Mouse (Mus musculus) midbrain, embryonic 11.5 days (tissue): Measurements from ENCODE around the gene Tmem266. TPM values are rescaled to one million over a fixed set of nuclear protein-coding genes. Genes with fewer than 3 reads are reported as not detected.
A peak's percentile ranks its signal among the peaks of the same experiment; 100 is the strongest.

ENCODE experiments used
- ATAC-seq: fragments of 200-750 bp; cut with Nextera tagmentation; 2 replicates; pipeline ENCODE4 v1.8.0; 2017; ENCODE audit warnings: moderate TSS enrichment, moderate library complexity; ENCODE audit not compliant: low FRiP score
- DNase-seq: peaks from one replicate; pipeline ENCODE4 v3.0.0; 2015; ENCODE audit warnings: low spot score; ENCODE audit errors: missing footprints
- H3K27ac ChIP-seq: fragments of 300-500 bp; sonication (generic); 2 replicates; pipeline ENCODE4 v1.5.1; 2014; ENCODE audit warnings: low read depth, low read length
- H3K27me3 ChIP-seq: fragments of 300-500 bp; sonication (generic); 2 replicates; pipeline ENCODE4 v1.6.1; 2014; ENCODE audit warnings: mild to moderate bottlenecking, low read length, moderate library complexity, mixed read lengths; ENCODE audit not compliant: control insufficient read depth, insufficient read depth
- H3K36me3 ChIP-seq: fragments of 300-500 bp; sonication (generic); 2 replicates; pipeline ENCODE4 v1.6.1; 2014; ENCODE audit warnings: mild to moderate bottlenecking, low read length, moderate library complexity, mixed read lengths; ENCODE audit not compliant: control insufficient read depth, insufficient read depth
- H3K4me1 ChIP-seq: fragments of 300-500 bp; sonication (generic); 2 replicates; pipeline ENCODE4 v1.6.1; 2014; ENCODE audit warnings: low read length; ENCODE audit not compliant: control insufficient read depth, insufficient read depth
- H3K4me2 ChIP-seq: fragments of 300-500 bp; sonication (generic); 2 replicates; pipeline ENCODE4 v1.6.1; 2014; ENCODE audit warnings: mild to moderate bottlenecking, moderate library complexity
- H3K4me3 ChIP-seq: fragments of 300-500 bp; sonication (generic); 2 replicates; pipeline ENCODE4 v1.5.1; 2014; ENCODE audit warnings: low read depth, low read length
- H3K9ac ChIP-seq: fragments of 300-500 bp; sonication (generic); 2 replicates; pipeline ENCODE4 v1.6.1; 2014; ENCODE audit warnings: low read length
- H3K9me3 ChIP-seq: fragments of 300-500 bp; sonication (generic); 2 replicates; pipeline ENCODE4 v1.6.1; 2016; ENCODE audit warnings: low read length; ENCODE audit not compliant: control insufficient read depth
- WGBS: fragments of 180-500 bp; shearing (Covaris S2); extraction: QIAGEN DNeasy Blood & Tissue Kit; methylation state at CpG from one replicate; pipeline ENCODE4 v1.1.7; 2014; 5-methylcytosine and 5-hydroxymethylcytosine counted together
- polyA plus RNA-seq: library from polyadenylated mRNA; unstranded; fragments of >200 nt; fragmentation: Nextera tagmentation; extraction: Ambion mirVana; gene quantifications from 2 replicates; pipeline ENCODE4 v1.2.1, GENCODE M21; 2014

Gene Tmem266
- polyA plus RNA-seq, 1 experiment from 2014 or later, result 0.57 TPM

DNA sequence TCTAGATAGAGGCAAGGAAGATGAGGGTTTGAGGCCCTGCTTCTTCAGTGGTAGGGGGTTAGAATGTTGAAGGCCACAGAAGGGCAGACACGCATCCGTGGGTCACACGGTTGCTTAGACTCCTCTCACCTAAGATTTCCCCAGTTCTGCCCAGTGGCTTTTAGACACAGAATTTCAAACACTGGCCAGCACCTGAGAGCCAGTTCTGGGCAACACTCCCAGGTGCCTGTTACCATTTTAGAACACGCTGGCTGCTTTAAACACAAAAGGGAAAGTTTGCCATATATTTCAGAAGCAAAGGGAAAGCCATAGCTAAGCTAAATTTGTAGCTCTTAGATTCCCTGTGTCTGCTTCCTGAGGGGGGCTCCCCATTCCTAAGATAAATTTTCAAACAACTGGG is 54.7 kb downstream of the Tmem266 start:
- H3K27me3 ChIP-seq, result no peaks in the 10 kb centered on the region

DNA sequence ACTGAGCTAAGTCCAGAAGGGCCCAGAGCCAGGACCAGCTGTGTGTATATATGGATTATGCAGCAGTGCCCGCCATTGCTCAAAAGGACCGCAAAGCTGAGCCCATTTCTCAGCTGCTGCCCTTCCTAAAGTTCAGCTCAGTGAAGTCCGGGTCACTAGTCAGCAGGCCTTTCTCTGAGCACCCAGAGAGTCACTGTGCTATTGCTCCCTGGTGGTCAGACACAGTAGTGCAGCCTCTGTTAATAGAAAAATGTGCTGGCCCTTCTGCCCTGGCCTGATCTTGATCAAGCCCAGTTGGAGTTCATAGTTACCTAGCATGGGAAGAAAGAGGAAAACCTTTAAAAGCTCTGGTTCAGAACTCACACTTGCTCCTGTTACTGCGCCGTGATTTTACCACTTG is 55.7 kb downstream of the Tmem266 start:
- no peak overlapping the region for H3K4me2 ChIP-seq
- H3K9me3 ChIP-seq, result no peaks in the 10 kb centered on the region
- DNase-seq, result peak; percentile 90
- no peak overlapping the region for H3K9ac ChIP-seq
- H3K27me3 ChIP-seq, result no peaks in the 10 kb centered on the region
- H3K36me3 ChIP-seq, result no peaks in the 10 kb centered on the region
- H3K27ac ChIP-seq, result no peak overlapping the region
- H3K4me1 ChIP-seq, result no peaks in the 10 kb centered on the region
- WGBS, result 30% methylated on average over 5 of the region's 5 CpGs
- no peak; the same call in 1 of the 2 replicates for ATAC-seq
- H3K4me3 ChIP-seq, result no peak overlapping the region

More for the DNA sequence above, 54.7 kb downstream of the Tmem266 start:
- H3K36me3 ChIP-seq, result no peaks in the 10 kb centered on the region
- no peak overlapping the region for H3K9ac ChIP-seq
- H3K9me3 ChIP-seq, result no peaks in the 10 kb centered on the region
- DNase-seq, result no peak
- no peak for ATAC-seq
- no peak overlapping the region for H3K4me2 ChIP-seq
- WGBS, result 94% methylated on average over 4 of the region's 4 CpGs
- H3K4me1 ChIP-seq, result no peaks in the 10 kb centered on the region
- H3K4me3 ChIP-seq, result no peak overlapping the region
- no peak overlapping the region for H3K27ac ChIP-seq

DNA sequence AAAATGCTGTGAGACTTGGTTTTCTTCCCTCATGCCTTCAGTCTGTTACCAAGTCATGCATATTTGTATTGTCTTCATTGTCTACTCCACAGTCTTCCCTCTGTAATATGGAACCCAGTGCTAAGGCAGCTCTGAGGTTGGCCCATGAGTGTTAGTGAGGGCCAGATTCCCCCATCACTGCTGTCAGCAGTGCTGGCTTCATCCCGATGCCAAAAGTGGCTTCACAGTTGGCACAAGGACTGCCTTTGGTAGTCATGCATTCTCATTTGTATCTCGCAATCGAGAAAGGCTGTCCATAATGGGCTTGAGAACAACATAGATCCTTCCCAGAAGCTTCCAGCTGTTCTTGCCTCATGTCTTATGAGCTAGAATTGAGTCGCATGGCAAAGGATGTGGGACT is 59.4 kb downstream of the Tmem266 start:
- no peak overlapping the region for H3K9ac ChIP-seq
- DNase-seq (no peak), ATAC-seq (no peak)
- H3K36me3 ChIP-seq, result no peaks in the 10 kb centered on the region
- no peak overlapping the region for H3K4me3 ChIP-seq
- no peaks in the 10 kb centered on the region for H3K4me1 ChIP-seq
- H3K27me3 ChIP-seq, result no peaks in the 10 kb centered on the region
- no peaks in the 10 kb centered on the region for H3K9me3 ChIP-seq
- WGBS, result 96% methylated on average over 4 of the region's 4 CpGs
- no peak overlapping the region for H3K4me2 ChIP-seq
- H3K27ac ChIP-seq, result no peak overlapping the region

DNA sequence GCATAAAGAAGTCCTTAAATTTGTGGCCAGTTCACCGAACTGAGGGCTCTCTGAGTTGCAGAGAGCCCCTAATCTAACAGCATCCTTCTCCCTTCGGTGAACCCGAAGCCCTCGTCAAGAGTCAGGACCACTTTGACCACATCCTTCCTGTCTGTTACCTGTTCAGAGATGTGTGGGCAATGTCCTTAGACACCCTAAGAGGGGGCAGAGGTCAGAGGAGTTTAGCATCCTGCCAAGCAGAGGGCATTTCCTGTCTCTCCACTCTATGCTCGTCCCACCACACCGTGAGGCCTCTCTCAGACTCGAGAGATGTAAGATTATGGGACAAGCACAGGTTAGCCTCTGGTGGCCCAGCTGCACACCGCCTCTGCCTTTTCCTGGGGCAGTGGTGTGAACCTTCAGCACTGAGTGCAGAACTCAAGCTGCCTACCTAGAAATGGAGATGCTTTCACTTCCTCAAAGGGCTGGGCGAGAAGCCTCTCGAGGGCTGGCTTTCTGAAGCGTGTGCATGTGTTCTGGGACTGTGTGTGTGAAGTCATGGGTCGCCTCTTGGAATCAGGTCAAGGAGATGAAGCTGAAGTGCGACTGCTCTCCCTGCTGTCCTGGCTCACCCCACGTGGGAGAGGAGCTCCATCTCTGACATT is 61.3 kb downstream of the Tmem266 start:
- Histone ChIP-seq H3K27ac (no peak overlapping the region), H3K4me3 (no peak overlapping the region), H3K27me3 (no peaks in the 10 kb centered on the region), H3K4me2 (no peak overlapping the region), H3K4me1 (peaks cover 2% of the 10 kb centered on the region; the same call in 1 of the 2 replicates), H3K9ac (no peak overlapping the region), H3K36me3 (no peaks in the 10 kb centered on the region), H3K9me3 (no peaks in the 10 kb centered on the region)
- ATAC-seq (no peak), DNase-seq (no peak)
- 86% methylated on average over 14 of the region's 14 CpGs for WGBS

DNA sequence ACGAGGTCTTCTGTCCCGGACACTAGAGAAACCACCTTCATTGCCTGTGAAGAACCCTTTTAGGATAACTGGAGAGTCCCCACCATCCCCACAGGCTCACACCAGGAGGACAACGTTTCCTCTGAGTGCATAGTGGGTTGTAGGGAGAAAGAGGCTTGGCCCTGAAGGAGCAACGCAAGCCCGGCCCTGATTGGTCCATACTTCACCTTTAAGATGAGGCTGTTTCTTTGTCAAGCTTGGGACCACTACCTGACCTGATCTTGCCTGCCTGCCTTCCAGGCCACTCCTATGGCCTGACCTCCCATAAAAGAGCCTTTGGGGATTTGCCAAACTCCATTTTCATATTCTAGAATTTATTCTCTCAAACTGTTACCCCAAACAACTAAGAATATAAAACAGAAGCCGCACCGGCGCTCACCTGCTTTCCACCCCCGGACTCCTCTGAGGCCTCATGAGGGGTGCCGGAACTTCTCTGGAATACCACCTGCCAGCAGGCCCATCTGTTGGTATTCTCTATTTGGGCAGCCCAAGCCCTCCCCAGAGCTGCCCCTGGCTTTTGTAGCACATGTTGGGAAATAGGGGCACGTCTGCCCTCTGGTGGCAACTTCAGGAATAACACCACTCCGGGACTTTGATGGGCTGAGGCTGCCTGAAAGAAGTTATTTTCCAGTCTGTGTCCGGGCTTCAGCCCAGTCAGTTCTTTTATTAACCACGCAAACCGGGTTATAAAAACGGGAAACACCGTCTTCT is 65.4 kb downstream of the Tmem266 start:
- H3K36me3 ChIP-seq, result no peaks in the 10 kb centered on the region
- peaks cover 2% of the 10 kb centered on the region; the same call in 1 of the 2 replicates for H3K4me1 ChIP-seq
- no peaks in the 10 kb centered on the region for H3K27me3 ChIP-seq
- H3K4me2 ChIP-seq, result no peak overlapping the region
- no peaks in the 10 kb centered on the region for H3K9me3 ChIP-seq
- H3K4me3 ChIP-seq, result no peak overlapping the region
- whole genome bisulfite sequencing, result 31% methylated on average over 17 of the region's 17 CpGs
- ATAC-seq (peak; percentile 68), DNase-seq (peak; percentile 98)
- no peak overlapping the region for H3K27ac ChIP-seq
- no peak overlapping the region for H3K9ac ChIP-seq

DNA sequence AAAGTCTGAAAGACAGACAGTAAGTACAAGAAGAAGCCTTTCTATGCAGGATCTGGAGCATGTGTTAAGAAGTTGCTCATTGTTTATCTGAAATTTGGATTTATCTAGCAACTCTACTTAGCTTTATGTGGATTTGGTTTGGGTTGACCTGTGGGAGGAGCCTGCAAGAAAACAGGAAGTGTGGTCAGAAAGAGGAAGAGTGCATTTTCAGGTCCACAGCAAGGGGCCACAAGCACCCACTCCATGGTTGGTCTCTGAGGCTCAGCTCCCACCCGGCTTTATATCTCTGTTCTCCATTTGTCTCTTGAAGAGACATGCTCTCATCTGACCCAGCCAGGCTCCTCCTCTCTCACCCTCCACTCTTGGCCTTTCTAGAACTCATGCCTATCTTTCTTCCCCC is 68.9 kb downstream of the Tmem266 start:
- Histone ChIP-seq H3K36me3 (no peaks in the 10 kb centered on the region), H3K27me3 (no peaks in the 10 kb centered on the region), H3K9me3 (no peaks in the 10 kb centered on the region), H3K4me1 (peaks cover 2% of the 10 kb centered on the region; the same call in 1 of the 2 replicates), H3K9ac (no peak overlapping the region), H3K27ac (no peak overlapping the region), H3K4me2 (no peak overlapping the region), H3K4me3 (no peak overlapping the region)
- ATAC-seq (no peak), DNase-seq (no peak)
- WGBS, result 87% methylated on average over 1 of the region's 1 CpGs

DNA sequence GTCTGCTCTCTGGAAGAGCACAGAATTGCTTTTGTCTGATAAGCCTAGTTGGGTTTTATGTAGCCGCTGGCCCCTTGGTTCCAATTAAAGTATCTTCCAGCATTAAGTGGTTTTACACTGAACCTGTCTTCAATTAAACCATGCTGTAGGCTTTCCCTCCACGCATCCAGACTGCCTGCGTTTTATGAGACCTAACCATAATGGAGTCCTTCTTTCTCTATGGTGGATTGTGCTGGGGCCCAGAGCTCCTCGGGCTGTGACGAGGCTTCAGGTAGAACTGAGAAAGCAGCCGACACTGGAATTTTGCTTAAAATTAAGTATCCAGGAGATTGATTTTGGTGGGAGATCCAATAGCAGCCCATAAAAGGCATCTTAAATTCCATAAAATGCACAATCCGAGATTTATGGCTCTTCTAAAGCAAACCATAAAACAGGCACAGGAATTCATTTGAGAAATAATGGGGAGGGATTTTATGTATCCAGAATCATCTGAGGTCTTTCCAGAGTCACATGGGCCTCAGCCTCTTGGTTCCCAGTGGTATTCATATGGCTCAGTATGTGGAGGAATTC is 72.4 kb downstream of the Tmem266 start:
- Histone ChIP-seq H3K4me1 (no peaks in the 10 kb centered on the region), H3K36me3 (no peaks in the 10 kb centered on the region), H3K9me3 (no peaks in the 10 kb centered on the region), H3K4me2 (no peak overlapping the region), H3K27me3 (no peaks in the 10 kb centered on the region), H3K9ac (no peak overlapping the region), H3K27ac (no peak overlapping the region), H3K4me3 (no peak overlapping the region)
- 91% methylated on average over 7 of the region's 7 CpGs for WGBS
- ATAC-seq (no peak), DNase-seq (no peak)

DNA sequence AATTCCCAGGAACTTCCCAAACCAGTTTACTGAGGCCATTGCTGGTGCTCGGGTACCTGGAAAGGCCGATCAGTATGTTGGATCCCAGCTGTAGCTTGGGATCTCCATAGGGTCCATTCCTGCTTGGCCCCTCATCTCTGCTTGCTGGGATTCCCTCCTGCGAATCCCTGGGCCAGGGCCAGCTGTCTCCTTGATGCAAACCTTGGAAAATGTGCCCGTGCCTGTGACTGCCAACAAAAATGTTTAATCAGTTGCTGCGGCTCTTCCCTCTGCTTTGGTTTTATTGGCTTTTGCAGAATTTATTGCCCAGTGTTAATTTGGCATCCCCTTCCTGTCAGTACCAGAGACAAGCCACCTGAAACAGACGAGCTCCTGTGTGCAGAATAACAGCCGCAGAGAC is 75.6 kb downstream of the Tmem266 start:
- Histone ChIP-seq H3K9ac (no peak overlapping the region), H3K4me3 (no peak overlapping the region), H3K4me1 (no peaks in the 10 kb centered on the region), H3K27ac (no peak overlapping the region), H3K27me3 (no peaks in the 10 kb centered on the region), H3K4me2 (no peak overlapping the region), H3K36me3 (no peaks in the 10 kb centered on the region), H3K9me3 (no peaks in the 10 kb centered on the region)
- no peak for ATAC-seq
- no peak for DNase-seq
- WGBS, result 83% methylated on average over 7 of the region's 7 CpGs

DNA sequence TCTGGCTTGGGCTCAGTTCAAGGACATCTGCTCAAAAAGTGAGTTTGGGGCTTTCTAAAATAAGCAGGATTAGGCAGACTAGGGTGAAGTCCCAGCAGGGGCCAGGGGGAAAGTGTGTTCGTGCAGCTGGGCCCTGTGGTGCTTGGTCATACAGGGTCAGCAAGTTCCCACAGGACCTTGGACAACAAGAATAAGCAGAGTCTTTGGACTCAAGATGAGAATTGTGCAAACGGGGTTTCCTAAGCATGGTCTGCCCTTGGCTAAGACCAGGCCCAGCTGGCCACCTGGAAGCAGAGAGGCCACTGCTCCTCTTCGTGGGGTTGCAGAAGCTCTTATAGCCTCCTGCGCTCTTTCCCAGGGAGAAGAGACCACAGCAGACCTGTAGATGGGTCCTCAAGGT is 77.5 kb downstream of the Tmem266 start:
- H3K27me3 ChIP-seq, result no peaks in the 10 kb centered on the region
- H3K27ac ChIP-seq, result no peak overlapping the region
- peaks cover 6% of the 10 kb centered on the region; the same call in 1 of the 2 replicates for H3K4me1 ChIP-seq
- H3K4me3 ChIP-seq, result no peak overlapping the region
- DNase-seq, result no peak
- 80% methylated on average over 4 of the region's 4 CpGs for WGBS
- no peaks in the 10 kb centered on the region for H3K36me3 ChIP-seq
- H3K9ac ChIP-seq, result no peak overlapping the region
- no peak for ATAC-seq
- no peak overlapping the region for H3K4me2 ChIP-seq
- no peaks in the 10 kb centered on the region for H3K9me3 ChIP-seq
